ENCODE assay signal across 19 mouse cellular contexts in genomic region chr7:89730514-89730913, GRCm38 (mm10).
DNase-seq lines count a peak whose midpoint lies in the region; ATAC-seq and TF ChIP-seq lines count a peak whose summit lies in the region.
"Had no signal": no experiment of that assay in that cellular context is flagged by ENCODE, and none has a peak within 500 bp of the region (broad histone marks: within the 10 kb centered on the region; RNA-seq: fewer than 3 reads in every experiment).

No protein-coding gene starts in this region.

- no peaks in the 10 kb centered on the region for H3K9me3 ChIP-seq in forebrain, embryonic 14.5 days (replicated peaks; ENCODE audit: control insufficient read depth, low read length)
- no peaks in the 10 kb centered on the region for H3K9me3 ChIP-seq in forebrain, embryonic 12.5 days
- H3K9me3 ChIP-seq in lung, embryonic 15.5 days, result no peaks in the 10 kb centered on the region
- no peaks in the 10 kb centered on the region for H3K9me3 ChIP-seq in stomach, embryonic 14.5 days (ENCODE audit: control insufficient read depth, low read depth, low read length)
- H3K9me3 ChIP-seq in stomach, postnatal 0 days (ENCODE audit: control insufficient read depth, low read length), result no peaks in the 10 kb centered on the region
- H3K9me3 ChIP-seq in stomach, embryonic 16.5 days (replicated peaks; ENCODE audit: control insufficient read depth, low read length), result no peaks in the 10 kb centered on the region
- H3K9me3 ChIP-seq: embryonic facial prominence, embryonic 13.5 days; heart, embryonic 12.5 days; hindbrain, embryonic 10.5 days; intestine, embryonic 15.5 days had no signal

- no peaks in the 10 kb centered on the region for H3K4me1 ChIP-seq in forebrain, embryonic 14.5 days (ENCODE audit: control insufficient read depth, insufficient read depth, low read length)
- no peaks in the 10 kb centered on the region for H3K4me1 ChIP-seq in forebrain, embryonic 12.5 days
- H3K4me1 ChIP-seq in lung, embryonic 15.5 days, result 0 out of 2 replicates have a peak, but pooled peaks cover 6% of the 10 kb centered on the region
- H3K4me1 ChIP-seq in stomach, embryonic 14.5 days (ENCODE audit: control insufficient read depth, insufficient read depth, low read length), result no peaks in the 10 kb centered on the region
- no peaks in the 10 kb centered on the region; the same call in 1 of the 2 replicates for H3K4me1 ChIP-seq in stomach, postnatal 0 days (replicated peaks; ENCODE audit: control insufficient read depth, insufficient read depth)
- H3K4me1 ChIP-seq in stomach, embryonic 16.5 days (ENCODE audit: control insufficient read depth, insufficient read depth, low read length), result no peaks in the 10 kb centered on the region
- H3K4me1 ChIP-seq in heart, adult 2 months (ENCODE audit: control insufficient read depth, insufficient read depth, low read length), result no peaks in the 10 kb centered on the region
- H3K4me1 ChIP-seq: hindbrain, embryonic 10.5 days; intestine, embryonic 15.5 days had no signal

- TF ChIP-seq CTCF in stomach, postnatal 0 days (IDR thresholded peaks at IDR 0.05; ENCODE audit: low read depth), result no peak
- no peak for TF ChIP-seq CTCF in heart, adult 2 months (IDR thresholded peaks at IDR 0.05)

- TF ChIP-seq POLR2A in heart, adult 2 months (IDR thresholded peaks at IDR 0.05; ENCODE audit: insufficient read depth, low read depth, low read length), result no peak

- H3K27me3 ChIP-seq in forebrain, embryonic 14.5 days (replicated peaks; ENCODE audit: control insufficient read depth, insufficient read depth, low read length), result no peaks in the 10 kb centered on the region
- H3K27me3 ChIP-seq in forebrain, embryonic 12.5 days, result no peaks in the 10 kb centered on the region
- peaks cover 3% of the 10 kb centered on the region for H3K27me3 ChIP-seq in lung, embryonic 15.5 days
- no peaks in the 10 kb centered on the region for H3K27me3 ChIP-seq in stomach, embryonic 14.5 days (ENCODE audit: control insufficient read depth, insufficient read depth, low read length)
- H3K27me3 ChIP-seq in stomach, postnatal 0 days (ENCODE audit: control insufficient read depth, insufficient read depth, low read length), result no peaks in the 10 kb centered on the region
- H3K27me3 ChIP-seq in stomach, embryonic 16.5 days (ENCODE audit: control insufficient read depth, insufficient read depth, low read length), result no peaks in the 10 kb centered on the region
- no peaks in the 10 kb centered on the region for H3K27me3 ChIP-seq in heart, adult 2 months (ENCODE audit: control insufficient read depth, insufficient read depth, low read length)
- H3K27me3 ChIP-seq: CH12.LX; embryonic facial prominence, embryonic 13.5 days; heart, embryonic 12.5 days; intestine, embryonic 15.5 days had no signal

- H3K79me2 ChIP-seq in heart, adult 2 months (replicated peaks; ENCODE audit: control insufficient read depth, insufficient read depth, low read length), result no peaks in the 10 kb centered on the region

- no peak overlapping the region for H3K4me2 ChIP-seq in forebrain, embryonic 14.5 days (ENCODE audit: low read length)
- H3K4me2 ChIP-seq in forebrain, embryonic 12.5 days, result no peak overlapping the region
- no peak overlapping the region for H3K4me2 ChIP-seq in lung, embryonic 15.5 days
- no peak overlapping the region for H3K4me2 ChIP-seq in stomach, embryonic 14.5 days (replicated peaks; ENCODE audit: low read depth, low read length)
- H3K4me2 ChIP-seq in stomach, postnatal 0 days (replicated peaks; ENCODE audit: low read depth), result no peak overlapping the region
- no peak overlapping the region for H3K4me2 ChIP-seq in stomach, embryonic 16.5 days (ENCODE audit: low read depth, low read length)
- H3K4me2 ChIP-seq: embryonic facial prominence, embryonic 13.5 days; heart, embryonic 12.5 days; hindbrain, embryonic 14.5 days; intestine, embryonic 15.5 days had no signal

- no peak overlapping the region for H3K9ac ChIP-seq in forebrain, embryonic 14.5 days (ENCODE audit: low read length)
- no peak overlapping the region for H3K9ac ChIP-seq in forebrain, embryonic 12.5 days
- no peak overlapping the region for H3K9ac ChIP-seq in lung, embryonic 15.5 days
- H3K9ac ChIP-seq in stomach, embryonic 14.5 days (replicated peaks; ENCODE audit: low read depth, low read length), result no peak overlapping the region
- H3K9ac ChIP-seq in stomach, postnatal 0 days (ENCODE audit: low read length), result no peak overlapping the region
- no peak overlapping the region for H3K9ac ChIP-seq in stomach, embryonic 16.5 days (ENCODE audit: low read length)
- H3K9ac ChIP-seq in heart, adult 2 months (ENCODE audit: low read depth, low read length), result no peak overlapping the region
- H3K9ac ChIP-seq: embryonic facial prominence, embryonic 13.5 days; heart, embryonic 12.5 days; hindbrain, embryonic 14.5 days; intestine, embryonic 15.5 days had no signal

- H3K4me3 ChIP-seq in forebrain, embryonic 14.5 days (ENCODE audit: low read depth, low read length), result no peak overlapping the region
- H3K4me3 ChIP-seq in forebrain, embryonic 12.5 days (replicated peaks), result no peak overlapping the region
- H3K4me3 ChIP-seq in lung, embryonic 15.5 days, result no peak overlapping the region
- no peak overlapping the region for H3K4me3 ChIP-seq in stomach, embryonic 14.5 days (ENCODE audit: low read depth, low read length)
- H3K4me3 ChIP-seq in stomach, postnatal 0 days (ENCODE audit: low read depth, low read length), result no peak overlapping the region
- no peak overlapping the region for H3K4me3 ChIP-seq in stomach, embryonic 16.5 days (replicated peaks; ENCODE audit: low read length)
- H3K4me3 ChIP-seq in heart, adult 2 months, result no peak overlapping the region
- H3K4me3 ChIP-seq: embryonic facial prominence, embryonic 13.5 days; heart, embryonic 12.5 days; hindbrain, embryonic 10.5 days; intestine, embryonic 15.5 days had no signal

- no peak for ATAC-seq in forebrain, embryonic 14.5 days
- ATAC-seq in forebrain, embryonic 12.5 days (ENCODE audit: low FRiP score), result no peak
- peak; percentile 56; the same call in 1 of the 2 replicates for ATAC-seq in lung, embryonic 15.5 days (ENCODE audit: borderline replicate concordance, extremely low read depth, low FRiP score, low TSS enrichment)
- 0 out of 2 replicates have a peak, but pooled peaks have one; percentile 37 for ATAC-seq in stomach, embryonic 14.5 days (ENCODE audit: insufficient number of reproducible peaks, insufficient read depth, low FRiP score, low read depth)
- ATAC-seq in stomach, postnatal 0 days (ENCODE audit: low FRiP score, low TSS enrichment), result no peak
- peak; percentile 74 for ATAC-seq in stomach, embryonic 16.5 days (ENCODE audit: insufficient read depth, low FRiP score)
- ATAC-seq: intestine, embryonic 15.5 days had no signal

- intact Hi-C loops in heart, adult 2 months (cut with DNase I), result no loop called here

- TF ChIP-seq EP300 in stomach, postnatal 0 days (optimal IDR thresholded peaks at IDR 0.05), result no peak
- no peak for TF ChIP-seq EP300 in heart, adult 2 months (IDR thresholded peaks at IDR 0.05; ENCODE audit: insufficient read depth, low read depth, low read length)

- H3K36me3 ChIP-seq in forebrain, embryonic 14.5 days (ENCODE audit: control insufficient read depth, insufficient read depth, low read length), result no peaks in the 10 kb centered on the region
- H3K36me3 ChIP-seq in forebrain, embryonic 12.5 days (replicated peaks), result no peaks in the 10 kb centered on the region
- no peaks in the 10 kb centered on the region for H3K36me3 ChIP-seq in lung, embryonic 15.5 days
- H3K36me3 ChIP-seq in stomach, embryonic 14.5 days (ENCODE audit: control insufficient read depth, insufficient read depth, low read length), result no peaks in the 10 kb centered on the region
- no peaks in the 10 kb centered on the region for H3K36me3 ChIP-seq in stomach, postnatal 0 days (ENCODE audit: control insufficient read depth, insufficient read depth, low read length)
- H3K36me3 ChIP-seq in stomach, embryonic 16.5 days (ENCODE audit: control insufficient read depth, insufficient read depth, low read length), result no peaks in the 10 kb centered on the region
- H3K36me3 ChIP-seq in heart, adult 2 months (ENCODE audit: control insufficient read depth, insufficient read depth, low read length), result no peaks in the 10 kb centered on the region
- H3K36me3 ChIP-seq: embryonic facial prominence, embryonic 13.5 days; heart, embryonic 12.5 days; hindbrain, embryonic 10.5 days; intestine, embryonic 15.5 days had no signal

- 51% methylated on average over 2 of the region's 2 CpGs for WGBS in forebrain, embryonic 14.5 days
- WGBS in forebrain, embryonic 12.5 days, result 70% methylated on average over 2 of the region's 2 CpGs
- WGBS in lung, embryonic 15.5 days, result 45% methylated on average over 2 of the region's 2 CpGs
- WGBS in stomach, embryonic 14.5 days, result 20% methylated on average over 2 of the region's 2 CpGs
- WGBS in stomach, postnatal 0 days, result 22% methylated on average over 2 of the region's 2 CpGs
- WGBS in stomach, embryonic 16.5 days, result 32% methylated on average over 2 of the region's 2 CpGs
- 27% methylated on average over 2 of the region's 2 CpGs for WGBS in heart, adult 2 months

- no peak overlapping the region for H3K27ac ChIP-seq in forebrain, embryonic 14.5 days (ENCODE audit: low read depth, low read length)
- no peak overlapping the region for H3K27ac ChIP-seq in forebrain, embryonic 12.5 days
- H3K27ac ChIP-seq in lung, embryonic 15.5 days, result no peak overlapping the region
- no peak overlapping the region for H3K27ac ChIP-seq in stomach, embryonic 14.5 days (ENCODE audit: low read length)
- H3K27ac ChIP-seq in stomach, postnatal 0 days (replicated peaks), result no peak overlapping the region
- no peak overlapping the region for H3K27ac ChIP-seq in stomach, embryonic 16.5 days (ENCODE audit: low read length)
- H3K27ac ChIP-seq in heart, adult 2 months, result no peak overlapping the region
- H3K27ac ChIP-seq: embryonic facial prominence, embryonic 13.5 days; hindbrain, embryonic 10.5 days; hindbrain, embryonic 14.5 days; intestine, embryonic 15.5 days had no signal

- peak; percentile 45 for DNase-seq in forebrain, embryonic 14.5 days (ENCODE audit: low spot score)
- DNase-seq in lung, postnatal 4 days, result no peak
- DNase-seq in stomach, postnatal 0 days (ENCODE audit: low spot score), result no peak
- no peak for DNase-seq in heart, adult 2 months
- DNase-seq: adrenal gland, adult 2 months; adrenal gland, postnatal 25 days; cerebellum, adult 8-10 months; cerebellum, postnatal 14 days; gastrocnemius, postnatal 14 days had no signal

Comparison
In these comparisons a context has a peak if more than half of its experiments do, and no peak if none do; other contexts are left out.
1. ATAC-seq: peak in lung, embryonic 15.5 days (single experiment), stomach, embryonic 14.5 days (single experiment) and stomach, embryonic 16.5 days (single experiment); none in forebrain, embryonic 14.5 days (single experiment), forebrain, embryonic 12.5 days (single experiment) and stomach, postnatal 0 days (single experiment).